Mouse (Mus musculus) heart, adult 2 months (tissue): ENCODE data around the gene Arhgdig.
"Not testable (repeated sequence)": the region's sequence is repeated elsewhere in the genome, so short reads cannot be mapped to it uniquely, and the experiment has no call there.

Source experiments
- CTCF ChIP-seq: fragments of 200-600 bp; IDR thresholded peaks from 2 replicates; pipeline ENCODE4 v1.8.1; 2022; ENCODE audit warnings: antibody characterized with exemption, mild to moderate bottlenecking, moderate library complexity
- POLR2A ChIP-seq: fragments of 200-500 bp; IDR thresholded peaks from 2 replicates; pipeline ENCODE4 v1.6.1; 2011; ENCODE audit warnings: mild to moderate bottlenecking, low read depth, low read length, control low read depth; ENCODE audit not compliant: insufficient read depth

- not testable (repeated sequence) for TF ChIP-seq POLR2A, CTCF
Measured at GRCm38 (mm10) chr17:26191486-26191885, 16.1 kb downstream of the Arhgdig start.
